Mouse (Mus musculus) adipocyte (in vitro differentiated cells): ENCODE measurements around the gene Tal1.

Experiments
- DNase-seq: peaks from one replicate; pipeline ENCODE4 v3.0.0-alpha.2; 2016; ENCODE audit warnings: low spot score

Tal1 gene

GRCm38 (mm10) chr4:115113266-115113665, 57.0 kb downstream of the Tal1 start:
- no peak for DNase-seq

GRCm38 (mm10) chr4:115119642-115120041, 63.4 kb downstream of the Tal1 start:
- DNase-seq = no peak

- no peak for DNase-seq
Measured at GRCm38 (mm10) chr4:115121162-115121561, 64.9 kb downstream of the Tal1 start.
